Mouse (Mus musculus) lung, postnatal 0 days (tissue): ENCODE data around the gene Pik3r1. TPM values are rescaled to one million over a fixed set of nuclear protein-coding genes. Genes with fewer than 3 reads are reported as not detected.
A peak's percentile ranks its signal among the peaks of the same experiment; 100 is the strongest.

Experiments
- ATAC-seq: fragments of 200-750 bp; cut with Nextera tagmentation; 2 replicates; pipeline ENCODE4 v1.8.0; 2017; ENCODE audit warnings: moderate library complexity
- DNase-seq: peaks from one replicate; pipeline ENCODE4 v3.0.0-alpha.2; 2016; ENCODE audit warnings: low spot score
- H3K27ac ChIP-seq: fragments of 300-500 bp; sonication (generic); 2 replicates; pipeline ENCODE4 v1.5.1; 2014; ENCODE audit warnings: antibody characterized with exemption, mild to moderate bottlenecking, low read length, mixed read lengths
- H3K27me3 ChIP-seq: fragments of 300-500 bp; sonication (generic); replicated peaks from 2 replicates; pipeline ENCODE4 v1.6.1; 2014; ENCODE audit warnings: low read length, mixed read lengths; ENCODE audit not compliant: insufficient read depth
- H3K36me3 ChIP-seq: fragments of 300-500 bp; sonication (generic); 2 replicates; pipeline ENCODE4 v1.6.1; 2014; ENCODE audit warnings: low read length, mixed read lengths; ENCODE audit not compliant: insufficient read depth
- H3K4me1 ChIP-seq: fragments of 300-500 bp; sonication (generic); 2 replicates; pipeline ENCODE4 v1.6.1; 2014; ENCODE audit warnings: antibody characterized with exemption, low read depth, low read length, mixed read lengths; ENCODE audit not compliant: insufficient read depth
- H3K4me2 ChIP-seq: fragments of 300-500 bp; sonication (generic); replicated peaks from 2 replicates; pipeline ENCODE4 v1.6.1; 2014; ENCODE audit warnings: low read depth, mild to moderate bottlenecking, low read length, moderate library complexity, mixed read lengths
- H3K4me3 ChIP-seq: fragments of 300-500 bp; sonication (generic); 2 replicates; pipeline ENCODE4 v1.5.1; 2014; ENCODE audit warnings: low read depth, low read length
- H3K9ac ChIP-seq: fragments of 300-500 bp; sonication (generic); replicated peaks from 2 replicates; pipeline ENCODE4 v1.6.1; 2014; ENCODE audit warnings: low read depth, mild to moderate bottlenecking
- H3K9me3 ChIP-seq: fragments of 300-500 bp; sonication (generic); 2 replicates; pipeline ENCODE4 v1.6.1; 2016; ENCODE audit warnings: low read length, mixed read lengths
- CTCF ChIP-seq: IDR thresholded peaks from 2 replicates; pipeline ENCODE4 v1.5.1; 2016; ENCODE audit warnings: antibody characterized with exemption, mild to moderate bottlenecking
- EP300 ChIP-seq: IDR thresholded peaks from 2 replicates; pipeline ENCODE4 v1.6.1; 2016; ENCODE audit warnings: antibody characterized with exemption, mild to moderate bottlenecking, control low read depth
- WGBS: fragments of 180-500 bp; shearing (Covaris S2); extraction: QIAGEN DNeasy Blood & Tissue Kit; methylation state at CpG from one replicate; pipeline ENCODE4 v1.1.7; 2014; 5-methylcytosine and 5-hydroxymethylcytosine counted together
- polyA plus RNA-seq: library from polyadenylated mRNA; unstranded; fragments of >200 nt; fragmentation: Nextera tagmentation; extraction: Ambion mirVana; gene quantifications from 2 replicates; pipeline ENCODE4 v1.2.1, GENCODE M21; 2015

Gene Pik3r1
- polyA plus RNA-seq, 1 experiment from 2014 or later: 28.1 TPM

DNA sequence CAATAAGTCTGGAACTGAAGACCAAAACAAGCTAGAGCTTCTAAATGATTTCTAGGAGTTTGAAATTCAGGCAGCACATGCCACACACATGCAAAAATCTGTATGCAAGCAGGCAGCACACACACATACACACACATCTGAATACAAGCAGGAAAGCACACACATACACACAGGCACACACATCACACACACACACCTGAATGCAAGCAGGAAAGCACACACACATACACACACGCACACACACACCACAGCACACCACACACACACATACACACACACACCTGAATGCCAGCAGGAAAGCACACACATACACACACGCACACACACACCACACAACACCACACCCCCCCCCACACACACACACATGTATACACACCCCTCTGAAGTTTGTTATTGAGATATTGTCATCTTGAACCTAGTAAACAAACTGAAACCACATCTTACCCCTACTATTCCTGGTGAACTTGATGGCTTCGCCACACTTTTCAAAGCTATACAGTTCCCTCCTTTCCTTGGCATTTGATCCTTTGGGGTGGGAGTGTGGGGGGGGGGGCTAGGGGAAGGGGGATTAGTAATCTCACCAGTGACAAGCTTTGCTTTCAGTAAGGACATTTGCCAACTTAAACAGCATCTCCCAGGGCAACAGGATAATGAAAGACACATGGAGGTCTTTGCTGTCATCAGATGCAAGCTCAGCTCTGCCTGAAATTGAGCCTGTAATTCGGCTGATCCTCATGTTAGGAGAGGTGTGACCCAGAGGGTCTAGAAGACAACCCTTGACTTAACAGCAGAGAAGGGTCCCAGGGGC, 38.6 kb downstream of the Pik3r1 start:
- no peaks in the 10 kb centered on the region for H3K27me3 ChIP-seq
- 0 out of 2 replicates have a peak overlapping the region, but pooled peaks have one; percentile 15 for H3K27ac ChIP-seq
- no peaks in the 10 kb centered on the region for H3K9me3 ChIP-seq
- no peak for DNase-seq
- no peak overlapping the region for H3K4me3 ChIP-seq
- no peaks in the 10 kb centered on the region for H3K36me3 ChIP-seq
- 77% methylated on average over 4 of the region's 4 CpGs for WGBS
- no peak for TF ChIP-seq CTCF
- no peak for TF ChIP-seq EP300
- peak; percentile 14; the same call in 1 of the 2 replicates for ATAC-seq
- H3K4me2 ChIP-seq: no peak overlapping the region
- H3K4me1 ChIP-seq: peaks cover 23% of the 10 kb centered on the region; the same call in 1 of the 2 replicates
- H3K9ac ChIP-seq: no peak overlapping the region

- no peaks in the 10 kb centered on the region for H3K36me3 ChIP-seq
- TF ChIP-seq CTCF: peak; percentile 62
- no peak for TF ChIP-seq EP300
- peak; percentile 51 for DNase-seq
- no peak; the same call in 1 of the 2 replicates for ATAC-seq
- peaks cover 22% of the 10 kb centered on the region; the same call in 1 of the 2 replicates for H3K4me1 ChIP-seq
- no peak overlapping the region for H3K4me3 ChIP-seq
- WGBS: 65% methylated on average over 7 of the region's 7 CpGs
- no peak overlapping the region for H3K4me2 ChIP-seq
- H3K9ac ChIP-seq: no peak overlapping the region
- no peaks in the 10 kb centered on the region for H3K27me3 ChIP-seq
- no peaks in the 10 kb centered on the region for H3K9me3 ChIP-seq
- no peak overlapping the region for H3K27ac ChIP-seq
These were observed 39.2 kb downstream of the Pik3r1 start for GRCm38 (mm10) chr13:101728816-101729215.

- Histone ChIP-seq H3K27me3 (no peaks in the 10 kb centered on the region), H3K9ac (no peak overlapping the region), H3K9me3 (no peaks in the 10 kb centered on the region), H3K4me3 (no peak overlapping the region), H3K36me3 (no peaks in the 10 kb centered on the region), H3K4me2 (no peak overlapping the region), H3K4me1 (peaks cover 17% of the 10 kb centered on the region; the same call in 1 of the 2 replicates), H3K27ac (no peak overlapping the region)
- TF ChIP-seq EP300 (no peak), CTCF (no peak)
- DNase-seq (no peak), ATAC-seq (no peak)
- 85% methylated on average over 3 of the region's 3 CpGs for WGBS
These were observed 39.7 kb downstream of the Pik3r1 start for GRCm38 (mm10) chr13:101728300-101728699.

GRCm38 (mm10) chr13:101727837-101728236, 40.2 kb downstream of the Pik3r1 start:
- Histone ChIP-seq H3K4me3 (no peak overlapping the region), H3K27me3 (no peaks in the 10 kb centered on the region), H3K4me2 (no peak overlapping the region), H3K36me3 (no peaks in the 10 kb centered on the region), H3K9me3 (no peaks in the 10 kb centered on the region), H3K27ac (no peak overlapping the region), H3K4me1 (peaks cover 12% of the 10 kb centered on the region; the same call in 1 of the 2 replicates), H3K9ac (no peak overlapping the region)
- ATAC-seq (no peak), DNase-seq (no peak)
- WGBS: 56% methylated on average over 5 of the region's 5 CpGs
- TF ChIP-seq EP300 (no peak), CTCF (no peak)

GRCm38 (mm10) chr13:101726922-101727321, 41.1 kb downstream of the Pik3r1 start:
- Histone ChIP-seq H3K27ac (no peak overlapping the region), H3K9me3 (no peaks in the 10 kb centered on the region), H3K9ac (no peak overlapping the region), H3K27me3 (no peaks in the 10 kb centered on the region), H3K4me2 (no peak overlapping the region), H3K36me3 (no peaks in the 10 kb centered on the region), H3K4me3 (no peak overlapping the region), H3K4me1 (peaks cover 17% of the 10 kb centered on the region; the same call in 1 of the 2 replicates)
- no peak for TF ChIP-seq EP300
- no peak for TF ChIP-seq CTCF
- 74% methylated on average over 3 of the region's 3 CpGs for WGBS
- ATAC-seq (no peak), DNase-seq (no peak)

DNA sequence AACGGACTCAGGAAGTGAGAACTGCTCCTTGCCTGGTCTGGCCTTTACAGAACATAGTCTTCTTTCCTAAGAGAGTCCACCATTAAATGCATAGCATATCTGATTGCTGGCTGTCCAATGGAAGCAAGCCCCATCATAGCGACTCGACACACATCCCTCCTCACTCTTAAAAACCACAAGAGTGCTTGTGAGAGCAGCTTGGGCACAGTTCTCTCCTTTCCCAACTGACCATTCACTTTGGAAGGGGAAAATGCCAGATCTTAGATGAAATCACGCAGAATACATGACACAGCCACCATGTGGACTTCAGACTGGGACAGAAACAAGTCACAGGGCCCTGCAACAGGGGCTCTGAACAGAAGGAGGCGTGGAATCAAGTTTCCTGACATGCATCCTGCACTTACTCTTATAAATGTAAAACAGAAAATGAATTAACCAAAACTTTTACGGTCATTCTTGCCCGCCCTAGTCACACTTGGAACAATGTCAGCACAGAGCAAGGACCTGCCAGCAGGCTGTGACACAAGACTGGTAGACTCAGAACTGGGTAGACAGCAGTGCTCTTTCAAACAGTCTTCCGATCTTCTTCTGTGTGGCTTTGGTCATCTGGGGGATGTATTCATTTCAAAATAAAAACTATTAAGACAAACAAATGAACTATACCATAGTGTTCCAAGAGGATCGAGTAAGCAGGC, 46.0 kb downstream of the Pik3r1 start:
- ATAC-seq (no peak), DNase-seq (no peak)
- peak overlapping the region; percentile 57 for H3K27ac ChIP-seq
- H3K4me2 ChIP-seq: no peak overlapping the region
- no peaks in the 10 kb centered on the region for H3K9me3 ChIP-seq
- no peak for TF ChIP-seq CTCF
- no peak for TF ChIP-seq EP300
- H3K4me3 ChIP-seq: no peak overlapping the region
- no peaks in the 10 kb centered on the region for H3K27me3 ChIP-seq
- 72% methylated on average over 9 of the region's 9 CpGs for WGBS
- no peak overlapping the region for H3K9ac ChIP-seq
- no peaks in the 10 kb centered on the region for H3K36me3 ChIP-seq
- H3K4me1 ChIP-seq: peaks cover 11% of the 10 kb centered on the region; the same call in 1 of the 2 replicates
